Mouse (Mus musculus) ovary, postnatal 36 days (tissue): ENCODE data around the gene Prdm4.

Experiments used
- DNase-seq: peaks from one replicate; pipeline ENCODE4 v3.0.0; 2022; ENCODE audit warnings: low spot score, mixed read lengths

Prdm4 gene

DNA sequence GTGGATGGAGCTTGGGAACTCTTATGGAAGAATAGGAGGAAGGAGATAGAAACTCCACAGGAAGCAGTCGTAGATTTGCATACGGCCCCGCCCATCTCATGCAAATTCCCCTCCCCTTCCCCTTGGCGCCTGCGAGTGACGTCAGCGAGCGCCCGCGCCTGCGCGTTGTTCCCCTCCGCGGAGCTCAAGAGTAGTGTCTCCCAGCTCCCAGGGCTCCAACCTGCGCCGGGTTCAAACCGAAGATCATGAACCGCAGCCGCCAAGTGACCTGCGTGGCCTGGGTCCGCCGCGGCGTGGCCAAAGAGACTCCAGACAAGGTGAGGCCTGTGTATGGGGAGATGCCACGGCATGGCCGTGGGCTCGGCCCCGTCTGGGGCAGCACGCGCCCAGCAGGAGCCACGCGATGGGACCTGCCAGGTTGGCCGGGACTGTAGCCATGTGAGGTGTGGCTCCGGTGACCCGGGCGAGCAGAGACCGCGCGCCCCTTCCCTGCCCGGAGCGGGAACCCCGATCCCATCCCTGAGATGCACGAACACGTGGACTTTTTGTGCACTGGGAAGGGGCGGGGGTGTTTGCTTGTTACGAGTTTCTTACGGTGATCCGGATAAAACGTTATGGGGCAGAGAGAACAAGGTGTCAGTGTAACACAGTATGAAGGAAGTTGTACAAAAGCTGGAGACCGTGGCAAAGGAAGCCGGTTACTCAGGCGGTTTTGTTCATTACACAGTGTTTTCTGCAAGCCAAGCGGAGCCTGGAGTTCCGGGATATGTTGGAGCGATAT is 45.1 kb downstream of the Prdm4 start:
- peak; percentile 90 for DNase-seq

DNA sequence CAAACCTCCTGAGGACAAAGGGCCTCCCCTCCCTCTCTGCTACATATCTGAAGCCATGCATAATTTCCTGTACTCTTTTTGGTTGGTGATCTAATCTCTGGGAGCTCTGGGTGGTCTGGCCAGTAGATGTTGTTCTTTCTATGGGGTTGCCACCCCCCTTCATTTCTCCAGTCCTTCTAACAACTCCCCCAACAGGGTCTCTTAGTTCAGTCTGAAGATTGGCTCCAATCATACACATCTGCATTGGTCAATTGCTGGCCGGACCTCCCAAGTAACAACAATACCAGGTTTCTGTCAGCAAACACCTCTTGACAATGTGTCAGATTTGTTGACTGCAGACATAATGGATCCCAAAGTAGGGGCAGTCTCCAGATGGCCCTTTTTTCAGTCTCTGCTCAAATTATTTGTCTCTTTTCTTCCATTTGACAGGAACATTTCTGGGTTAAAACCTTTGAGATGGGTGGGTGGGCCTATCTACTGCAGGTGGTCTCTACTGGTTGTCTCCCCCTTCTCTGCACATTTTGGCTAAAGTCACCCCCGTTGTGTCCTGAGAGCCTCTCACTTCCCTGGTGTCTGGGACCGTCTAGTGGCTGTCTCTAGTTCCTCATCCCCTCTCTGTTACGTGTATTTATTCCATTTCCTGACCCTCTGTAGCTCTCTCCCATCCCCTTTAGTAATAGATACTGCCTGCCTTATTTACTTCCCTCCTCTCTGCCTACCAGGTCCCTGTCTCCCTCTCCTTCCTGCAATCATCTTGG is 70.7 kb downstream of the Prdm4 start:
- no peak for DNase-seq
